Mouse (Mus musculus) limb, embryonic 14.5 days (tissue): ENCODE results near the gene Nrip1. TPM values are rescaled to one million over a fixed set of nuclear protein-coding genes. Genes with fewer than 3 reads are reported as not detected.

Source experiments
- ATAC-seq: fragments of 200-750 bp; cut with Nextera tagmentation; 2 replicates; pipeline ENCODE4 v1.8.0; 2017; ENCODE audit warnings: low read depth, moderate number of reproducible peaks, moderate TSS enrichment; ENCODE audit not compliant: low FRiP score
- DNase-seq: peaks from one replicate; pipeline ENCODE4 v3.0.0-alpha.2; 2015; ENCODE audit warnings: low spot score
- H3K27ac ChIP-seq: fragments of 300-500 bp; sonication (generic); replicated peaks from 2 replicates; pipeline ENCODE4 v1.5.1; 2014; ENCODE audit warnings: low read depth, mild to moderate bottlenecking, low read length, moderate library complexity, mixed read lengths
- H3K27me3 ChIP-seq: fragments of 300-500 bp; sonication (generic); 2 replicates; pipeline ENCODE4 v1.6.1; 2014; ENCODE audit warnings: low read length, mixed read lengths; ENCODE audit not compliant: control insufficient read depth, insufficient read depth
- H3K36me3 ChIP-seq: fragments of 300-500 bp; sonication (generic); 2 replicates; pipeline ENCODE4 v1.6.1; 2014; ENCODE audit warnings: mild to moderate bottlenecking, low read length, moderate library complexity, mixed read lengths; ENCODE audit not compliant: control insufficient read depth, insufficient read depth
- H3K4me1 ChIP-seq: fragments of 300-500 bp; sonication (generic); 2 replicates; pipeline ENCODE4 v1.6.1; 2014; ENCODE audit warnings: antibody characterized with exemption, low read length, mixed read lengths; ENCODE audit not compliant: control insufficient read depth, insufficient read depth
- H3K4me2 ChIP-seq: fragments of 300-500 bp; sonication (generic); replicated peaks from 2 replicates; pipeline ENCODE4 v1.6.1; 2014; ENCODE audit warnings: low read depth, mild to moderate bottlenecking, low read length, moderate library complexity; ENCODE audit not compliant: severe bottlenecking
- H3K4me3 ChIP-seq: fragments of 300-500 bp; sonication (generic); replicated peaks from 2 replicates; pipeline ENCODE4 v1.5.1; 2014; ENCODE audit warnings: low read length
- H3K9ac ChIP-seq: fragments of 300-500 bp; sonication (generic); 2 replicates; pipeline ENCODE4 v1.6.1; 2014; ENCODE audit warnings: mild to moderate bottlenecking, low read depth, low read length, moderate library complexity; ENCODE audit not compliant: severe bottlenecking
- H3K9me3 ChIP-seq: fragments of 300-500 bp; sonication (generic); 2 replicates; pipeline ENCODE4 v1.6.1; 2016; ENCODE audit warnings: low read length; ENCODE audit not compliant: control insufficient read depth
- POLR2A ChIP-seq: fragments of 200-500 bp; IDR thresholded peaks from 2 replicates; pipeline ENCODE4 v1.8.0; 2012; ENCODE audit warnings: inconsistent platforms, mild to moderate bottlenecking, moderate library complexity, borderline replicate concordance; ENCODE audit not compliant: insufficient read depth, insufficient read length; ENCODE audit errors: extremely low read depth
- WGBS: fragments of 180-500 bp; shearing (Covaris S2); extraction: QIAGEN DNeasy Blood & Tissue Kit; methylation state at CpG from one replicate; pipeline ENCODE4 v1.1.7; 2014; 5-methylcytosine and 5-hydroxymethylcytosine counted together
- polyA plus RNA-seq, 2 experiments: library from polyadenylated mRNA; depleted of rRNA in 1 of 2; stranded (reverse) in 1 of 2; unstranded in 1 of 2; fragments of >200 nt; fragmentation: Nextera tagmentation in 1 of 2; extraction: Ambion mirVana in 1 of 2; gene quantifications; 2 replicates each; pipeline versions ENCODE4 v1.2.1 to v1.2.3; 2012 to 2014

Nrip1 gene
- polyA plus RNA-seq, 2 experiments = 6.9 to 37.3 TPM

DNA sequence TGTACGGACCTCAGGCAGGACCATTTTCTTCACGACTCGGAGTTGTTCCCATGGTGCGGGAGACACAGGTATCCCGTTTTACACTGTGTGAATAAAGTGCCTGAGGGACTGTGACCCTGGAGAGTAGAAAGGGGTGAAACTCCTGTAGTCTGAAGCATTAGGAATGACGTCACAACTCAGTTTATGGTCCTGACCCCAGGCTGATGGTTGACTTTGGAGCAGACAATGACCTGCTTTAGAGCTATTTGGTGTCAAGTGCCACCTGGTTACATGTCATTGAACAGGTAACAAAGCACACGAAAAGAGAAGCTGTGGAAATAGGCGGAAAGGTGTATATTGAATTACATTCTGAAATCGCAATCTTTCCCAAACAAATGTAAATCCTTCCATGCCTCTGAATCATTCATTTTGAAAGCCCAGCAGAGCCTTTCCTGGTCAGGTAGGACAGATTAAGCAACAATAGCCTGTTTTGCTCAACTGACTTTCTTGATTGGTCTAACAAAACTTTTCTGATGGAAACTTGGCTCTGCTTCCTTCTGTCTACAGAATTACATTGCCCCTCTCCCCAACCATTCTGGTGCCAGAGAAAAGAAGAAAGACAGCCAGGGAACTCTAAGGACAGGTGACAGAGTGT lies 106.9 kb downstream of the Nrip1 start:
- Histone ChIP-seq H3K4me3 (no peak overlapping the region), H3K27me3 (no peaks in the 10 kb centered on the region), H3K9ac (no peak overlapping the region), H3K4me1 (0 out of 2 replicates have a peak, but pooled peaks cover 3% of the 10 kb centered on the region), H3K36me3 (no peaks in the 10 kb centered on the region), H3K27ac (no peak overlapping the region), H3K4me2 (no peak overlapping the region), H3K9me3 (no peaks in the 10 kb centered on the region)
- TF ChIP-seq POLR2A = no peak
- no peak for DNase-seq
- 78% methylated on average over 9 of the region's 9 CpGs for WGBS
- ATAC-seq = no peak

DNA sequence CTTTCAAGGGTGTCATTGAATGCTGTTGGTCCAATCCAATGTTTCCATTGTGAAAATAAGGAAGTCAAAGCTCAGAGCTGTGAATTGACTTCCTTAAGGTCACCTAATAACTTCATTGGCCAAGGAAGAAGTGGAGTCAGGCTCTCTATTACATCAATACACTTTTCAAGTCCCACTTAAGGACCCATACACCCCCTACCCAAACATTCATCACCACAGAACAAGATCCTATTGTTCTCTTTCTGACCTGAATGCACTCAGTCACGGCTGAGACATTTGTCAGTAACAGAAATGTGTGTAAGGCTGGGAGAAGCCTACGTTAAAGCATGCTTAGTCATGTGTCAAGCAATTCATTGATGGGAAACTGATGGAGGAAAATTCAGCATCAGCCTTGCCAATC lies 107.8 kb downstream of the Nrip1 start:
- Histone ChIP-seq H3K4me1 (0 out of 2 replicates have a peak, but pooled peaks cover 3% of the 10 kb centered on the region), H3K9me3 (no peaks in the 10 kb centered on the region), H3K9ac (no peak overlapping the region), H3K27ac (no peak overlapping the region), H3K36me3 (no peaks in the 10 kb centered on the region), H3K4me3 (no peak overlapping the region), H3K27me3 (no peaks in the 10 kb centered on the region), H3K4me2 (no peak overlapping the region)
- no peak for TF ChIP-seq POLR2A
- no peak for DNase-seq
- no peak for ATAC-seq
- WGBS = 71% methylated on average over 2 of the region's 2 CpGs

GRCm38 (mm10) chr16:76265301-76265700 lies 108.3 kb downstream of the Nrip1 start:
- TF ChIP-seq POLR2A = no peak
- no peak overlapping the region for H3K9ac ChIP-seq
- H3K4me3 ChIP-seq = no peak overlapping the region
- H3K4me2 ChIP-seq = no peak overlapping the region
- 58% methylated on average over 6 of the region's 6 CpGs for WGBS
- H3K4me1 ChIP-seq = 0 out of 2 replicates have a peak, but pooled peaks cover 3% of the 10 kb centered on the region
- H3K36me3 ChIP-seq = no peaks in the 10 kb centered on the region
- H3K27me3 ChIP-seq = no peaks in the 10 kb centered on the region
- DNase-seq (no peak), ATAC-seq (no peak)
- H3K9me3 ChIP-seq = no peaks in the 10 kb centered on the region
- no peak overlapping the region for H3K27ac ChIP-seq

DNA sequence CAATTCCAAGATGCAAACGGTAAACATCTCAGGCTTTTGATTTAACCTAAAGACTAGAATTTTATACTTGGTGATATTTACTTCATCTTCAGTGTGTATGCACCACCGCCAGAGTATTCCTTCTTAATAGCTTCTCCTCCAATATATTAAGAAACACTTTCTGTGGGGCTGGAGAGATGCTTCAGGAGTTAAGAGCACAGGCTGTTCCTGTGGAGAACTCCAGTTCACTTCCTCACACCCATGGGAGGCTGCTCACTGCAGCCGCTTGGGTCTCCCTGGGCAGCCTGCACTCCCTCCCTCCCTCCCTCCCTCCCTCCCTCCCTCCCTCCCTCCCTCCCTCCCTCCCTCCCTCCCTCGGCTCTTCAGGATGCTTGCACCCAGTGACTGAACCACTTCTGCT lies 110.2 kb downstream of the Nrip1 start:
- Histone ChIP-seq H3K4me2 (no peak overlapping the region), H3K36me3 (no peaks in the 10 kb centered on the region), H3K4me1 (0 out of 2 replicates have a peak, but pooled peaks cover 3% of the 10 kb centered on the region), H3K9ac (no peak overlapping the region), H3K27ac (no peak overlapping the region), H3K27me3 (no peaks in the 10 kb centered on the region), H3K9me3 (no peaks in the 10 kb centered on the region), H3K4me3 (no peak overlapping the region)
- TF ChIP-seq POLR2A = no peak
- no peak for DNase-seq
- ATAC-seq = no peak
- 80% methylated on average over 3 of the region's 4 CpGs for WGBS

DNA sequence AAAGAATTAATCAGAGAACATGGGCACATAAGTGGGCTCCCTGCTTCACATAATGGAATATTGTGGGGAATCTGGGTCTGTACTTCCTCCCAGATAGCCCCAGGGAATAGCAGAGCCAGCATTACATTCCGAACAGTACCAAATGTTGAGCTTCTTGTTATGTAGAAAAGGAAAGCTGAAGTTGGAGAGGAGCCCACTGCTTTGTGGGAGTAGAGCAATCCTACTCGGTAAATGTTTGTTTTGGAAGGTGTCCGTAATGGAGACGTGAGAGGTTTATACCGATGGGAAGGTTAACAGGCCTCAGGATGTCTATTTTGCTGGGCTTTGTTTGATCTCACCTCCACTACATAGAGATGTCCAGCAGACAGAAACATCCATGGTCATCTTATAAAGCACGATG lies 113.3 kb downstream of the Nrip1 start:
- no peak for ATAC-seq
- Histone ChIP-seq H3K4me3 (no peak overlapping the region), H3K4me1 (0 out of 2 replicates have a peak, but pooled peaks cover 3% of the 10 kb centered on the region), H3K9me3 (no peaks in the 10 kb centered on the region), H3K27ac (no peak overlapping the region), H3K4me2 (no peak overlapping the region), H3K9ac (no peak overlapping the region), H3K27me3 (no peaks in the 10 kb centered on the region), H3K36me3 (no peaks in the 10 kb centered on the region)
- no peak for TF ChIP-seq POLR2A
- WGBS = 69% methylated on average over 6 of the region's 6 CpGs
- DNase-seq = no peak
